Mouse (Mus musculus) c-Kit-positive CD71-negative TER-119-negative erythroid progenitor cells, embryonic 14.5 days (primary cell): ENCODE data around the gene Iqgap1.

Experiments
- DNase-seq: peaks from one replicate; pipeline ENCODE4 v3.0.0-alpha.2; 2013; ENCODE audit warnings: low read depth

Iqgap1 gene

GRCm38 (mm10) chr7:80843176-80843575 is 17.4 kb upstream of the Iqgap1 start:
- DNase-seq, result no peak

GRCm38 (mm10) chr7:80842132-80842531 is 16.4 kb upstream of the Iqgap1 start:
- no peak for DNase-seq

GRCm38 (mm10) chr7:80840937-80841336 is 15.2 kb upstream of the Iqgap1 start:
- DNase-seq, result no peak

- no peak for DNase-seq
These were observed 14.5 kb upstream of the Iqgap1 start for GRCm38 (mm10) chr7:80840241-80840640.

GRCm38 (mm10) chr7:80839755-80840154 is 14.0 kb upstream of the Iqgap1 start:
- no peak for DNase-seq

GRCm38 (mm10) chr7:80838247-80838646 is 12.5 kb upstream of the Iqgap1 start:
- no peak for DNase-seq

GRCm38 (mm10) chr7:80837736-80838135 is 12.0 kb upstream of the Iqgap1 start:
- no peak for DNase-seq

- no peak for DNase-seq
These were observed 10.3 kb upstream of the Iqgap1 start for GRCm38 (mm10) chr7:80835984-80836652.

- no peak for DNase-seq
These were observed 8.1 kb upstream of the Iqgap1 start for GRCm38 (mm10) chr7:80833651-80834532.

GRCm38 (mm10) chr7:80832996-80833650 is 7.3 kb upstream of the Iqgap1 start:
- DNase-seq, result peak; percentile 56

GRCm38 (mm10) chr7:80832191-80832590 is 6.4 kb upstream of the Iqgap1 start:
- DNase-seq, result peak; percentile 47

GRCm38 (mm10) chr7:80830193-80830803 is 4.5 kb upstream of the Iqgap1 start:
- DNase-seq, result no peak

GRCm38 (mm10) chr7:80828146-80828860 is 2.5 kb upstream of the Iqgap1 start:
- peak; percentile 66 for DNase-seq

GRCm38 (mm10) chr7:80823875-80824682 is 1.7 kb downstream of the Iqgap1 start:
- DNase-seq, result no peak

GRCm38 (mm10) chr7:80823267-80823666 is 2.5 kb downstream of the Iqgap1 start:
- DNase-seq, result no peak

- no peak for DNase-seq
These were observed 4.9 kb downstream of the Iqgap1 start for GRCm38 (mm10) chr7:80820838-80821237.

GRCm38 (mm10) chr7:80816641-80817040 is 9.1 kb downstream of the Iqgap1 start:
- DNase-seq, result no peak

GRCm38 (mm10) chr7:80813397-80813796 is 12.4 kb downstream of the Iqgap1 start:
- DNase-seq, result no peak

GRCm38 (mm10) chr7:80806331-80806730 is 19.4 kb downstream of the Iqgap1 start:
- no peak for DNase-seq

- peak; percentile 93 for DNase-seq
These were observed 22.5 kb downstream of the Iqgap1 start for GRCm38 (mm10) chr7:80803173-80803872.
